Comparison of ENCODE assay signal across 9 mouse cellular contexts in the genomic region with DNA sequence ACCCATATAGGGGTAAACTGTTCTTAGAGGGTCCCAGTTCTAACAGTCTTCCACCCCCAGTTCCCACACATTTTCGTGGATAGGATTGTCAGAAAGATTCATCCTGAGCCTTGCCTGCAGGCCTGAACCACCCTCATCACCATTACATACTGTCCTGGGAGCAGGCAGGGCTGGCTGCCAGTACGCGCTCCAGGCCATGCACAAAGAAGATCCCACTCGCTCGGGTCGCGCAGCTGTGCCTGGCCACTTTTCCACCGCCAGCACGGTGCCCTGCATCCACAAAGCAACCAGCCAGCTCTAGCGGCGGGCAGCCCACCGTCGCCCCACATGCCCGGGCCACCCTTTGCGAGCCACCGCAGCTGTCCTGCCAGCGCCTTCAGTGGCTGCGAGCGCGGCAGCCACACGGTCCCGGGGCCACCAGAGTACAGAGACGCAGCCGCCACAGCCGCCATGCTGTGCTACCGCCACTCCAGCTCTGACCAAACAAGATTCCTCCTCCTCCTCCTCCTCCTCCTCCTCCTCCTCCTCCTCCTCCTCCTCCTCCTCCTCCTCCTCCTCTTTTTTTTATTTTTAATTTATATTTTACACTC. TPM values are rescaled to one million over a fixed set of nuclear protein-coding genes. Genes with fewer than 3 reads are reported as not detected.
DNase-seq lines count a peak whose midpoint lies in the region; ATAC-seq and TF ChIP-seq lines count a peak whose summit lies in the region.
"Had no signal": no experiment of that assay in that cellular context is flagged by ENCODE, and none has a peak within 500 bp of the region (broad histone marks: within the 10 kb centered on the region; RNA-seq: fewer than 3 reads in every experiment).

No protein-coding gene starts in this region.

- DNase-seq in liver: peak; percentile 2
- DNase-seq in hindbrain, embryonic 14.5 days (ENCODE audit: low spot score): no peak
- no peak for DNase-seq in midbrain, postnatal 0 days (ENCODE audit: low spot score)
- no peak for DNase-seq in lung, adult 18-20 months

- no peak overlapping the region for H3K4me2 ChIP-seq in liver, embryonic 12.5 days
- H3K4me2 ChIP-seq in embryonic facial prominence, embryonic 13.5 days: peak overlapping the region; percentile 47
- peak overlapping the region; percentile 33 for H3K4me2 ChIP-seq in hindbrain, embryonic 14.5 days (replicated peaks)
- H3K4me2 ChIP-seq in midbrain, postnatal 0 days (ENCODE audit: low read depth, low read length, poor library complexity, severe bottlenecking): peak overlapping the region; percentile 32

- no peak for ATAC-seq in liver, embryonic 12.5 days
- no peak for ATAC-seq in embryonic facial prominence, embryonic 13.5 days (ENCODE audit: insufficient number of reproducible peaks, insufficient read depth, low FRiP score, low TSS enrichment, low read depth)
- peak; percentile 37; the same call in 1 of the 2 replicates for ATAC-seq in hindbrain, embryonic 14.5 days (ENCODE audit: low FRiP score)
- no peak for ATAC-seq in midbrain, postnatal 0 days (ENCODE audit: low FRiP score)
- no peak for ATAC-seq in erythroblast, adult 5-6 weeks (replicated peaks; ENCODE audit: low FRiP score, poor library complexity, severe bottlenecking)
- ATAC-seq in megakaryocyte progenitor cell, adult 5-6 weeks (replicated peaks; ENCODE audit: poor library complexity): no peak

- no peaks in the 10 kb centered on the region for H3K36me3 ChIP-seq in liver, embryonic 12.5 days
- H3K36me3 ChIP-seq in embryonic facial prominence, embryonic 13.5 days: no peaks in the 10 kb centered on the region
- no peaks in the 10 kb centered on the region for H3K36me3 ChIP-seq in hindbrain, embryonic 14.5 days (replicated peaks; ENCODE audit: control insufficient read depth, insufficient read depth)
- no peaks in the 10 kb centered on the region for H3K36me3 ChIP-seq in midbrain, postnatal 0 days (ENCODE audit: insufficient read depth, low read length)

- H3K27ac ChIP-seq in liver, embryonic 12.5 days: no peak overlapping the region
- no peak overlapping the region for H3K27ac ChIP-seq in embryonic facial prominence, embryonic 13.5 days
- no peak overlapping the region for H3K27ac ChIP-seq in hindbrain, embryonic 14.5 days
- H3K27ac ChIP-seq in midbrain, postnatal 0 days (ENCODE audit: low read depth, low read length): no peak overlapping the region
- H3K27ac ChIP-seq: liver, embryonic 14.5 days had no signal

- TF ChIP-seq CTCF in midbrain, postnatal 0 days (IDR thresholded peaks at IDR 0.05): no peak

- no peaks in the 10 kb centered on the region for H3K9me3 ChIP-seq in liver, embryonic 12.5 days (replicated peaks)
- no peaks in the 10 kb centered on the region for H3K9me3 ChIP-seq in embryonic facial prominence, embryonic 13.5 days
- no peaks in the 10 kb centered on the region for H3K9me3 ChIP-seq in hindbrain, embryonic 14.5 days (ENCODE audit: control insufficient read depth, low read length)
- H3K9me3 ChIP-seq in midbrain, postnatal 0 days (ENCODE audit: low read length): no peaks in the 10 kb centered on the region

- peaks cover 10% of the 10 kb centered on the region for H3K27me3 ChIP-seq in liver, embryonic 12.5 days (replicated peaks)
- peaks cover 33% of the 10 kb centered on the region for H3K27me3 ChIP-seq in embryonic facial prominence, embryonic 13.5 days
- peaks cover 54% of the 10 kb centered on the region for H3K27me3 ChIP-seq in hindbrain, embryonic 14.5 days (ENCODE audit: control insufficient read depth, insufficient read depth, low read length)
- peaks cover 3% of the 10 kb centered on the region; the same call in 1 of the 2 replicates for H3K27me3 ChIP-seq in midbrain, postnatal 0 days (ENCODE audit: insufficient read depth, low read length)

- H3K4me1 ChIP-seq in liver, embryonic 12.5 days: no peaks in the 10 kb centered on the region
- no peaks in the 10 kb centered on the region for H3K4me1 ChIP-seq in embryonic facial prominence, embryonic 13.5 days
- H3K4me1 ChIP-seq in hindbrain, embryonic 14.5 days (replicated peaks; ENCODE audit: control insufficient read depth, insufficient read depth, low read length): no peaks in the 10 kb centered on the region
- H3K4me1 ChIP-seq in midbrain, postnatal 0 days (ENCODE audit: insufficient read depth, low read length): no peaks in the 10 kb centered on the region

- H3K9ac ChIP-seq in liver, embryonic 12.5 days: no peak overlapping the region
- 0 out of 2 replicates have a peak overlapping the region, but pooled peaks have one; percentile 6 for H3K9ac ChIP-seq in embryonic facial prominence, embryonic 13.5 days
- H3K9ac ChIP-seq in hindbrain, embryonic 14.5 days: peak overlapping the region; percentile 28; the same call in 1 of the 2 replicates
- H3K9ac ChIP-seq in midbrain, postnatal 0 days (replicated peaks; ENCODE audit: low read length, poor library complexity, severe bottlenecking): no peak overlapping the region
- H3K9ac ChIP-seq: liver, embryonic 14.5 days had no signal

- WGBS in liver, embryonic 12.5 days (ENCODE audit: insufficient replicate concordance): 26% methylated on average over 24 of the region's 26 CpGs
- WGBS in embryonic facial prominence, embryonic 13.5 days: 61% methylated on average over 25 of the region's 26 CpGs
- WGBS in hindbrain, embryonic 14.5 days: 54% methylated on average over 10 of the region's 26 CpGs
- 64% methylated on average over 24 of the region's 26 CpGs for WGBS in midbrain, postnatal 0 days

- H3K4me3 ChIP-seq in liver, embryonic 12.5 days: no peak overlapping the region
- peak overlapping the region; percentile 26 for H3K4me3 ChIP-seq in embryonic facial prominence, embryonic 13.5 days
- peak overlapping the region; percentile 18 for H3K4me3 ChIP-seq in hindbrain, embryonic 14.5 days (replicated peaks; ENCODE audit: low read length)
- peak overlapping the region; percentile 16; the same call in 1 of the 2 replicates for H3K4me3 ChIP-seq in midbrain, postnatal 0 days (ENCODE audit: low read depth, low read length)

RNA-seq across cellular contexts. Expression of gene Magee1, which starts 31.8 kb away (rescaled TPM):
- 3.1 and 3.2 TPM in 2 replicates for polyA plus RNA-seq in liver, embryonic 12.5 days (2016; fragmentation: Nextera tagmentation; extraction: Ambion mirVana)
- 31.5 and 31.9 TPM in 2 replicates for polyA plus RNA-seq in embryonic facial prominence, embryonic 13.5 days (2015; fragmentation: Nextera tagmentation; extraction: Ambion mirVana)
- 156 and 170 TPM in 2 replicates for polyA plus RNA-seq in hindbrain, embryonic 14.5 days (2014; fragmentation: Nextera tagmentation; extraction: Ambion mirVana)
- total RNA-seq in midbrain, postnatal 0 days (2014; rRNA removed): 259 and 280 TPM in 2 replicates
- polyA plus RNA-seq in midbrain, postnatal 0 days (2015; fragmentation: Nextera tagmentation; extraction: Ambion mirVana): 276 and 294 TPM in 2 replicates
- 0.19 TPM in 1 of 2 replicates, not detected in the other for total RNA-seq in erythroblast, adult 5-6 weeks (2015; ENCODE audit: low replicate concordance)
- total RNA-seq in erythroblast, adult 5-6 weeks (2017; ENCODE audit: low replicate concordance): 0.70 TPM in 1 of 2 replicates, not detected in the other
- total RNA-seq in megakaryocyte progenitor cell, adult 5-6 weeks (2015): 0.54 and 0.89 TPM in 2 replicates
- total RNA-seq in megakaryocyte progenitor cell, adult 5-6 weeks (2017): 0.37 and 0.84 TPM in 2 replicates

Comparison
In these comparisons a context has a peak if more than half of its experiments do, and no peak if none do; other contexts are left out.
1. H3K9ac ChIP-seq: peak in embryonic facial prominence, embryonic 13.5 days (single experiment) and hindbrain, embryonic 14.5 days (single experiment); none in liver, embryonic 12.5 days (single experiment) and midbrain, postnatal 0 days (single experiment).